Mouse (Mus musculus) granulocyte monocyte progenitor cell, adult 5-6 weeks (primary cell): ENCODE data around the gene Fuz. TPM values are rescaled to one million over a fixed set of nuclear protein-coding genes. Genes with fewer than 3 reads are reported as not detected.
"Not testable (repeated sequence)": the region's sequence is repeated elsewhere in the genome, so short reads cannot be mapped to it uniquely, and the experiment has no call there.

Experiments
- ATAC-seq: replicated peaks from 2 replicates; pipeline ENCODE4 v1.8.0; 2016; ENCODE audit warnings: mild to moderate bottlenecking, moderate TSS enrichment, inconsistent platforms; ENCODE audit not compliant: poor library complexity, severe bottlenecking
- total RNA-seq, 2 experiments: library from RNA; stranded (forward) in 1 of 2; stranded (reverse) in 1 of 2; fragments of 200-712, 200-1000 nt in 1 of 2; fragments of >200 nt in 1 of 2; fragmentation: Nextera tagmentation in 1 of 2; gene quantifications; 2 replicates each; pipeline ENCODE4 v1.2.3; 2014 to 2017

Fuz gene
- total RNA-seq, 2 experiments from 2014 or later, result 13.6 to 18.0 TPM

GRCm38 (mm10) chr7:44859896-44860295 lies 36.0 kb upstream of the Fuz start:
- no peak for ATAC-seq

DNA sequence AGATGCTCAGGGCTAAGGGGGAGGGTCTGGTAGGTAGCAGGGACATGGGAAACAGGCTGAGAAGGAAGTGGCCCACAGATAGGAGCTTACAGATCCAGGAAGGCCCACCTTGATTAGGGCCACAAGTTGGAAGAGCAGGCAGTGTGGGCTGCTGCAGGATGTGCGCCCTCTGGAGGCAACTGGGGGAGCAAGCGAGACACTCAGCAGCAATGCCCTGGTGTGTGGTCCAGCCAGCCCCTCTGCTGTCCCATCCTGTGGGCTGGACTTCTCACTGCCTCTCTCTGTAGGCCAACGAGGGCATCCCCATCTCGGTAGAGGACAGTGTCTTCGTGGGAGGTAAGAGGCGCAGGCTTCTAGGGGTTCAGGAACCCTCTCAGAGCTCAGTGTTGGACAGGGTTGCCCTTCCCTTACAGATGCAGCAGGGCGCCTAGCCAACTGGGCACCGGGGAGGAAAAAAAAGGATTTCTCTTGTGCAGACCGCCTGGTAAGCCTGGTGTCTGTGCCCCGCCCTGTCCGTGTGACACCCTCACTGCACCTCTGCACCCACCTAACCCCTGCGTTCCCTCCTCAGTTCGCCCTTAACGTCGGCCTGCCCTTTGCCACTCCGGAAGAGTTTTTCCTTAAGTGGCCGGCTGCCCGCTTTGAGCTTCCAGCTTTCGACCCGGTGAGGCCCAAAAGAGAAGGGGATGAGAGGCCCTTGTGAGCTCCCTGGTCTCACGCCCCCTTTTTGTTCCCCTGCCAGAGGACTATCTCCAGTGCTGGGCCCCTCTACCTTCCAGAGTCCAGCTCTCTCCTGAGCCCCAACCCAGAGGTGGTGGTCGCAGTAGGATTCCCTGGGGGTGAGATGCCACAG lies 35.1 kb upstream of the Fuz start:
- peak; percentile 23; the same call in 1 of the 2 replicates for ATAC-seq

- ATAC-seq, result no peak
Observed at GRCm38 (mm10) chr7:44861429-44861816, 34.5 kb upstream of the Fuz start.

DNA sequence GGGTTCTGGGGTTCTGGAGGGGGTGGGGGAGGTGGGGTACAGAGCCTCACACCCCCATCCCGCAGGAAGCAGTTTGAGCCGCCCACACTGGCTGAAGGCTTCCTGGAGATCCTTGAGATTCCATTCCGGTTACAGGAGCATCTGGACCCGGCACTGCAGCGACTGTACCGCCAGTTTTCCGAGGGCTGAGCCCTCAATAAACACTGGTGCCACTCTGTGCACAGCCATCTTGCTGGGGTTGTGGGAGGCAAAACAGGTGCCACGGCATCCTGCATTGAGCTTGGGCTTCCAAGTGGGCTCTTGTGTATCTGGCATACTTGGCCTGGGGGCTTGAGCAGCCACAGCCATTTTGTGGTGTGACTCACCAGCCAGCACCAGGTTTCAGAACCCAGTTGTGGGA lies 33.4 kb upstream of the Fuz start:
- ATAC-seq, result no peak

DNA sequence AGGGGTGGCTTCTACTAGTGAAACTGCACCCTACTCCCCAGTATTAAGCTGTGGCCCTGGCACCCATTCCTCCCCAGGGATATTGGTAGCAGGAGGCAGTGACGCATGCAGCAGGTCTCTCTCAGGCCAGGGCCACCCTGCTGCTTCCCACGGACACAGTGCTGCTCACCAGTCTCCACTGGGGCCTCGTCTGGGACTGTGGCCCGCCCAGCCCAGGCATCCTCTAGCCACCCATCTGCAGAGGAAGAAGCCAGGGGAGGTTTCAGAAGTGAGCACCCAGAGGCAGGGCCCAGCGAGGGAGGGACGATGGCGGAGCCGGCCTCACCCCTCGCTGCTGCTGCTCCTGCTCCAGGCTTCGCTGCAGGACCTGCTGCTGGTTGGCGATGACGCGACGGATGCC lies 32.7 kb upstream of the Fuz start:
- ATAC-seq, result no peak

DNA sequence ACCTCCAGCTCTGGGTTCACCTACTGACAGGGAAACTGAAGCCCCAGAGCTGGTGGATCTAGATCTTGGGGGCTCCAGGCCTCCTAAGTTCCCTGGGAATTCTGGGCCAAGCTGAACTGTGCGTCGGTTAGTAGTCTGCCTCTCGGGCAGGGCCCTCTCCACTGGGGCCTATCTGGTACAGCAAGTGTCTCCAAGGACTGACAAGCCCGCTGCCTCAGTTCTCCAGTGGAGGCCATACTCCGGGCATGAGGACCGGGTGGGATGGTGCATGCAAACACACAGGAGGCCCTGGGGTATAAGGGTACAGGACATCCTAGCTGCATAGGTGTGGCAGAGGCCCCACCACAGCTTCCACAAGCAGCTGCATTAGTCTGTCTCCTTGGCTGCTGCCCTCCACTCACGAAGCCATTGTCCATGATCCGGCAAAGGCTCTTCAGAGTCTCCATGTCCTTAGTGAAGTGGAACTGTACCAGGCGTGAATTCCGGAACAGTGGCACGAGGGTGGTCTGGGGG lies 31.8 kb upstream of the Fuz start:
- ATAC-seq, result no peak

- no peak for ATAC-seq
Observed at GRCm38 (mm10) chr7:44864595-44865542, 31.0 kb upstream of the Fuz start.

GRCm38 (mm10) chr7:44866276-44867009 lies 29.4 kb upstream of the Fuz start:
- ATAC-seq, result peak; percentile 45

GRCm38 (mm10) chr7:44867010-44867702 lies 28.7 kb upstream of the Fuz start:
- ATAC-seq, result no peak

- no peak for ATAC-seq
Observed at GRCm38 (mm10) chr7:44867802-44868201, 28.1 kb upstream of the Fuz start.

DNA sequence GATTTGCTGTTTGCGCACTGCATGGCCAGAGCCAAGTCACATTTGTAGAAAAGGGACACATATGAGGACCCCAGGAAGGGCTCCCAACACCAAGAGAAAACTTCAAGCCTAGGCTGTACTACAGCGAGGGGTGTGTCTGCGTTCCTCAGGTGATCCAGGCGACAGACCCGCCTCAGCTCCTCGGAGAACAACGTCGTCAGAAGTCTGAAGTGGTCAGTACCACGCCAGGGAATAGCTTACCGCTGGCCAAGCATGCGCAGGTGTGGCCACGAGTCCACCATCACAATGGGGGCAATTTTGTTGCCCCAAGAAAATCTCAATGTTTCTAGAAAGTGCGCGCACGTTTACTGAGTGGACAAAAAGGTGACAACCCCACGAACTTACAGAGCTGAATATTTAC lies 27.4 kb upstream of the Fuz start:
- ATAC-seq, result no peak

DNA sequence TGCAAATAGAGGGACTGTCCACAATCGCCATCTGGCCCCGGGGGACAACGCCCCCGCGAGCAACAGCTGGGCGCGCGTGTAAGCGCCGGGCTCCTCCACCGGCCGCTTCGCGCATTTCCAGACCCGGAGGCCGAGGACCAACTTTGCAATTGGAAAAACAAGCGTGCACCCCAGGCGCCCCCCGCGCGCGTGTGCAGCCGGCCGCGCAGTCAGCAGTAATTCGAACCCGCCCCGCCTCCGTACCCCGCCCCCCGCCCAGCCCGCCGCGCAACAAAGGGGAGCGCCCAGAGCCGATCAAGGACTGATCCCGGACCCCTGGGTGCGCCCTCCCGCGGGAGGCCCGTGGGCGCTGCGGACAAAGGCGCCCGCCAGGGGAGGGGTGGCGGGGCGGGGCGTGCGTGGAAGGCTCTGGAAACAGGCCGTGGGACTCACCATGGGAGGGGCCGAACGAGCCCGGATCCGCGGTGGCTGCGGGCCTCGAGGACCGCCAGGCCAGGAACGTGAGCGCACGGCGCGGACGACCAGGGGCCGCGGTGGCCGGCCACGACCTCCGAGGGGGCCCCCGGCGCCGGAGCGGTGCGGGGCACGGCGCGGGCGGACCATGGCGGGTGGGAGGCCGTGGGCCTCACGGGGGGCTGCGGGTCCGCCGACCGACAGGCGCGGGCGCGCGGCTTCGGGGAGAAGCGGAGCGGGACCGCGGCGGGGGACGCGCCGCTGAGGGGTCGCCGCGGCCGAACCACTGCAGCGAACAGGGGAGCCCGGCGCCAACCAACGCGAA lies 26.8 kb upstream of the Fuz start:
- ATAC-seq, result peak; percentile 4; the same call in 1 of the 2 replicates

DNA sequence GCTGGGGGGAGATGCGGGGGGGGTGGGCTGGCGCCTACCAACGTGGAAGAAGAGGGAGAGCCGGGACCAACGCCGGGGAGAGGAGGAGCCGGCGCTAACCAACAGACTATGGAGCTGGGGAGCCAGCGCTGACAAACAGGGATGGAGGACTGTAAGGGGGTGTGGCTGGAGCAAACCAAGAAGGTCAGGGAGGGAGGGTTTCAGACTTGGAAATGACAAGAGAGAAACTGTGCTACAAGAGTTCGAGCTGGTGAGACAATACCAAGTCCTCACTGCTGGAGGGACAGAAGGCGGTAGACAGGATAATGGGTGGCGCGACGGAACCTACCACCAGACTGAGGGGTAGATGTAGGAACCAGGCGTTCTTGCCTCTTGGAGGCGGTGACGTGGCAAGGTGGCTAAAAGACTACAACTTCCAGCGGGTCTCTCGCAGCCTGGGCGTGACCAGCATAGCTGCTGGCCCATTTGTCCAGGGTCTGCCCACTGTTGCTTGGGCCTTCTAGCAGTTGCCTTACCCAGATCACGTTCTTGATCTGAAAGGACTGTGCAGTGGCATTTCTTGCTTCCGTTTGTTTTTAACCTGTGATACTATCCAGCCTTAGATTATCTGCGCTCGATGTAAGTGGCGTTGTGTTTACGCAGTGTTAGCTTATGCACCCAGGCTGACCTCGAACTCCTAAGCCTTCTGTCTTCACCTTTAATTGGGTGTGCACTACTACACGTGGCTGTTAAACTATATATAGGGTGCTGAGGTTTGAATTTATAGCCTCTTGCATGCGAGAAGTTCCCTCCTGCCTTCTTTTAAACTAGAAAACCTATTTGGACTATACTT lies 26.0 kb upstream of the Fuz start, which contains the start of gene Ptov1:
Ptov1 (minus strand) TSS at position 92 of the 832 bp plus-strand sequence.
- ATAC-seq, result peak; percentile 75

- ATAC-seq, result no peak
Observed at GRCm38 (mm10) chr7:44870614-44871013, 25.3 kb upstream of the Fuz start.

GRCm38 (mm10) chr7:44871181-44871580 lies 24.7 kb upstream of the Fuz start:
- no peak for ATAC-seq

DNA sequence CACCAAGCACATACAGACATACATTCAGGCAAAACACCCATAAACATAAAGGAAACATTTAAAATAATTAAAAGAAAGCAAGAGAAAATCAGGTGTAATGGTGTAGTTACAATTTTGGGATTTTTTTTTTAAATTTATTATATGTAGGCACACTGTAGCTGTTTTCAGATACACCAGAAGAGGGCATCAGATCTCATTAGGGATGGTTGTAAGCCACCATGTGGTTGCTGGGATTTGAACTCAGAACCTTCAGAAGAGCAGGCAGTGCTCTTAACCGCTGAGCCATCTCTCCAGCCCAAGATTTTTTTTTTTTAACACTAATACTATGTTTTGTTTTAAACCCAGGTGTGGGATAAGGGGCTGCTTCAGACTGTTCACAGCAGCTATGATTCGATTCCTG lies 24.1 kb upstream of the Fuz start:
- not testable (repeated sequence) for ATAC-seq

DNA sequence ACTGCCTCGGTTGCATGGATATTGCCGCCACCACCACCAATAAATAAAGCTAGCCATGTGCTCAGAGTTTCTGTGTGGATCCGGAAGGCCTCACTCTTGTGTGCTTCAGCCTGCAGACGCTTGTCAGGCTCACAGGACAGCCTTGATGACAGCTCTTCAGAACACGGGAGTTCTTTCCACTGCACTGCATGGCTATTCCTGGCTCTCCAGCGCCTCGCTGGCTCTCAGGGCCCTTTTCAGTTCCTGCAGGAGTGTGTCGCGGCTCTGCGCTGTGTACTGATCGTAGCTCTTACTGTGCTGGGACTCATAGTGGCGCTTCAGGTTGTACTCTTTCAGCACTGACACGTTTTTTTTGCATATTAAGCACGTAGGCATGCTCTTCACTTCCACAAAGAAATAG lies 18.0 kb upstream of the Fuz start:
- ATAC-seq, result no peak

DNA sequence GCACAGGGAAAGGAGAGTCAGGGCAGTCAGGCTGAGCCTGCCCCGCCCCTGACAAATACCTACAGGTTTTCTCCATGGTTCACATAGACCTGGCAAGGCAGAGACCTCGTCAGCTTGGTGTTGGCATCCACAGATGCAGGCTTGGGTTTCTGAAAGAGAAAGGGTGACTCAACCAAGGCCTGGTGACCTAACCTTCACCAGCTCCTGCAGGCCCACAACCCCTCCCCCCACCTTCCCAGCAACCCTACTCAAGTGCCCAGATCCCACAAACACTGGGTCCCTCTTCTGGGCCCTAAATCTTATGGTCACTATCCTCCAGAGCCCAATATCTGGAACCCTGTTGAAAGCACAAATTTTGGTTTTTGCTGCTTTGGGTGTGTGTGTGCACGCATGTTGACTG lies 12.8 kb upstream of the Fuz start:
- no peak for ATAC-seq
